Mouse (Mus musculus) brain, adult 2 months (tissue): ENCODE results near the gene Arhgap23.

ENCODE experiments used
- DNase-seq: peaks from one replicate; pipeline ENCODE4 v3.0.0; 2011; ENCODE audit warnings: low read depth, low spot score

The Arhgap23 gene

DNA sequence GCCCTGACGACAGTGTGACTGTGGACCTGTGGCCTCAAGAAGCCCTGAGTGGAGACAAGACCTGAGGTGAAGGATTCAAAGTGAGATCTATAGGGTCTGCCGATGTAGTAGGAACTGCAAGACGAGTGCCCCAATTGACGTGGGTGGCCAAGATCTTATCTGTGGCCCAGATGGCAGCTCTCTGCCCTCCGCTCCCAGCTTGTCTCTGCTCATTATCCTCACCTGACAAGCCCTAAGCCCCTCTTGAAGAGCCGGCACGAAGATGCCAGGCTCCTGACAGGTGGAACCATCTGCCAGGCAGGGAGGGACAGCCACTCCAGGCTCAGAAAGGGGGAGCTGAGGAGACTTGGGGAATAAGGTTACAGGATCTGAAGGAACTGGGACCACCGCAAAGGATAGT is 117.0 kb downstream of the Arhgap23 start:
- DNase-seq = peak; percentile 83

DNA sequence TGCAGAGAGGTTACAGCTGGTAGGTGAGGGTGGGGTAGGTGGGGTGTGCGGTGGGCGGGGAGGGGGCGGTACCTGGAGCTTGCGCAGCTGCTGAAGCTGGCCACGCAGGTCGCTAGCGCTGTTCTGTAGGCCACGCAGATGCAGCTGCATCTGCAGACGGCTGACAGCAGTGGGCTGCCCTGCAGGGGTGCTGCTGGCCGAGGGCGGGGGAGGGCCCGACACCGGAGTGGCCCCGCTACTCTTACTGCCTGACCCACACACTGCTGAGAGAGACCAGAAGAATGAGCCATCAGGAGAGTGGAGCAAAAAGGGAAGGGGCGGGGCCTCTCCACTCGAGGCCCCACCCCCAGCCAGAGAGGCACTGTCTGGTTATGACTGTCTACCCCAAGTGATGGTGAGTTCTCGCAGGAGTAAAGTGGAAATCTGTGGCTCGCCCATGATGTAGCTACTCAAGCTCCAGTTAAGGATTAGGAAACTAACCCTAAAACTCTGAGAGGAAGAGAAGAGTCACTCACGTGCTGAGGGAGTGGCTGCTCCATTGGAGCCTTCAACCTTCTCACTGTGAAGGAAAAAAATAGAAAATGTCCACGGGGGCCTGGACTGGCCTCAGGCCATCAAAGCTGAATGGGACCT is 117.7 kb downstream of the Arhgap23 start:
- DNase-seq = peak; percentile 81

DNA sequence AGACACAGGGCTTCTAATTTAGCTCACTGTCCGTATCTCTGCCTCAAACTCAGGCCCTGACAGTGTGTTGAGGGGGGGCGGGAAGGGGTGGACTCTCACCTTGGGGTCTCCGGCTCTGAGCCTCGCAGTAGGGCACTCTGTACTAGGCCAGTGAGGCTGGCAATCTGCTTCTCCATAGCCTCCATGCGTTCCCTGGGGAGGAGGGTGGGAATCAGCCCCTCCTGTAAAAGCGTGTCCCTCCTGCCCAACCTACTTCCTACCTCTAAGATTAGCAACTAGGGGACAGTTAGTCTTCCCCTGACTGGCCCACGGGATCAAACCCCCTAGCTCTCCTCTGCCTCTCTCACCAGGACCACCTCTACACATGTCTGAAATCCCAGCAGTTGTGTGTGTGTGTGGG is 118.3 kb downstream of the Arhgap23 start:
- DNase-seq = no peak

DNA sequence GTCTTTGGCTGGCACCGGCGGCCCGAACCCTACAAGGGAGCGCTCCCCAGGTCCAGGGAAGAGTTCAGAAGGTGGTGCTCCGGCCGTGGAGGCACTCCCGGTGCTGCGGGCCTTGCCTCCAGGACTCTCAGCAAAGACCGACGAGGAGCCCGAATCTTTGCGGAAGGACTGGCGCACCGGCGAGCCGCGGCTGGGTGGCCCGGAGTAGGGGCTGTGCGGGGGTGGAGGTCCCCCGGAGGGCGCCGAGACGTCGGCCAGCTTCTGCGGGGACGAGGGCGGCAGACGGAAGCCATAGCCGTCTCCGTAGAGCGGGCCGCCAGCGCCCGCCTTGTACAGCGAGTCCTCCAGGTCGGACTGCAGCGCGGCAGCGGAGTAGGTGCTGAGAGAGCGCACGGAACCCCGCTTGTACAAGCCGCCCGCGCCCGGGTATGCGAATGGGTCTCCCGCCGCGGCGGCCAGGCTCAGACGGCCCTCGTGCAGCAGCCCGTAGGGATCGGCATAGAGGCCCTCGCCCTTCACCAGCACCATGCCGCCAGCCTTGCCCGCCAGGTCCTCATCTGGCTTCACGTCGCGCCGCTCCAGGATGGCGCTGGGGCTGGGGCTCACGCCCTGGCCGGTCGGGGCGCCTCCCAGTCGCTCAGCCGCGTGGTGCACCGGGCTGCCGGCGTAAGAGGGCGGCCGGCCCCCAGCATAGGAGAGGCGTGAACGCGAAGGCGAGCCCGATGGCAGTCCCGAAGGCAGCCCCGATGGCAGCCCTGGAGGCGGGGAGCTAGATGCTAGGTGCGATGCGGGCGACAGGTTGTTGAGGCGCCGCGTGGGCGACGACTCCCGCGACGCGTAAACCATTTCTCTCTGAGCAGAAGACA is 119.3 kb downstream of the Arhgap23 start:
- DNase-seq = no peak

DNA sequence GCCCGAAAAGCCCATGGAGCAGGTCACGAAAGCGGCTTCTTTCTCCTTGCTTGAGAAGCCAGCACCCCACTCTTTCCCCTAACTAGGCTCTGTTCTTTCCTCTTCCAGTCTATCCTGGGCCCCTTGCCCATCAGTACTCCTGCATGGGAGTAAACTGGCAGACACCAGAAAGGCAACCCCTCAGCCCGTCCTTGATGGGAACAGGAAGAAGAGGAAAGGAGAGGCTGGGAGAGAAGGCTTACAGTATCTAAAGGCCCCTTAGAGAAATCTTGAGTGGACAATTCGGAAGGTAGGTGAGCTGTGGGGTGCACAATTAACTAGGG is 119.9 kb downstream of the Arhgap23 start:
- peak; percentile 78 for DNase-seq

DNA sequence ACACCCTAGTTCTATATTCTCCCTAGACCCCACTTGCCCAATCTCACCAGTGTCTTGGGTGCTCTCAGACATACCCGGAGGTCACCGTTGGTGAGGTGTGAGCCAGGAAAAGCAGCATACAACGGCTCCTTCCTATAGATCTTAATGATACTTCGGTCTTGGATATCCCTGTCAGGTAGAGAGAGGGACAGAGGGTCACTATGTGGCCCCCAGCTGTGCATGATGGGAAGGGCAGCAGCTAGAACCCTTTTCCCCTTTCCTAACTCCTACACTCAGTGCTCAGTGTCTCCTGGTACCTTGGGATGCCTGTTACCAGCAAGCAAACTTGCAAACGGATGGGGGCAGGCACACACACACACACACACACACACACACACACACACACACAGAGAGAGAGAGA is 120.3 kb downstream of the Arhgap23 start:
- no peak for DNase-seq

DNA sequence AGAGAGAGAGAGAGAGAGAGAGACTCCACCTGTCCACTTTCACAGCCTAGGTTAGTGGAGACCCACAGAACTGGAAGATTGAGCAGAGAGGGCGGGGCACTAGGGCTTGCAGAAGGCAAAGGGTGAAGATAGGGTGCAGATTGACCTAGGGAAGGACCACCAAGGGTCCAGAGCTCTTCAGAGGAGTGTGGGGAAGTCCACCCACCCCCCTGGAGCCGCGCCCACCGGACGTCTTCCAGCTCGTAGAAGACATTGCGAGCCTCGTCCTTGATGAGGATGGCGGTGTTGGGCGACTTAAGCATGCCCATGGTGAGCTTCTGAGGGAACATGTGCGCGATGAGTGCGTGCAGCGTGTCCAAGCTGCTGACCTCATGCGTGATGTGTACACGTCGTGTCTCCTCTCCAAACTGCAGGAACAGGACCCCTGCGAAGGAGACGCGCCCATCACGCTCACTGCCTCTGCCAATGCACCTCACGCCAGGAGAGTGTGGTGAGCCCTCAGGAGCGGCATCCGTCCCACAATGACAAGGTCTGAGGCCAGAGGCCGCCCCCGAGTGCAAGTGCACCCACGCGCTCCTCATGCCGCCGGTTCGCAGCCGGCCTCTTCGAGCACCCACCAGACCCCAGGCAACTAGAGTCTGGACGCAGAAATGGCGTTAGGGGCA is 120.9 kb downstream of the Arhgap23 start:
- peak; percentile 57 for DNase-seq

DNA sequence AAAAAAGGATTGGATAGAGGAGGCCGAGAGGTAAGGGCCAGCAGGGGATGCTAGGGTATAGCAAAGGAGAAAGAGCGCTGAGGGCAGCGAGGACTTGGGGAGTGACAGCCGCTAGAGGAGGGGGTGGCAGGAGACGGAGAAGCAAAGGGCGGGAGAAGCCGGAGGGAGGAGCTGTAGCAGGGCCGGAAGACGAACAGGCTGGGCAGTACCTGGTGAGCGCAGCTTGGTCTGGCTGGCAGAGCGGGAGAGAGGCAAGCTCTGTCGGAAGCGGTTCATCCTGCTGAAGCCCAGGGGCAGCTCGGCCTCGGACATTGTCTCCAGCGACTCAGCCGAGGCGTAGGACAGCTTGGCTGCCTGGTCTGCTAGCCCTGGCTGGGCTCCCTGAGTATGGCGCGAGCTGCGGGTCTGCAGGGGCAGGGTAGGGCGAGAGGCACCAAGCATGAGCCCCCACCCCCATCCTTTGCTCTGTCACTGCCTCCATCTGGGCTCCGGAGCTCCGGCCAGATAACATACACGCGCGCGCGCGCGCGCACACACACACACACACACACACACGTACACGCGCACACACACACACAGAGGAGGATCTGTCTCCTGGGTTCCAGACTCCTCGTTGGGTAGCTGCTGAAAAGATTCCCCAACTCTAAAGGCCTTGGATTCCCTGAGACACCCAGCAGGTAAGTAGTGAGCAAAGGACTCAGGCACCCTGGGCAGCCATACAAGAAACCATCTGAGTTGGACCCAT is 121.7 kb downstream of the Arhgap23 start:
- peak; percentile 97 for DNase-seq

DNA sequence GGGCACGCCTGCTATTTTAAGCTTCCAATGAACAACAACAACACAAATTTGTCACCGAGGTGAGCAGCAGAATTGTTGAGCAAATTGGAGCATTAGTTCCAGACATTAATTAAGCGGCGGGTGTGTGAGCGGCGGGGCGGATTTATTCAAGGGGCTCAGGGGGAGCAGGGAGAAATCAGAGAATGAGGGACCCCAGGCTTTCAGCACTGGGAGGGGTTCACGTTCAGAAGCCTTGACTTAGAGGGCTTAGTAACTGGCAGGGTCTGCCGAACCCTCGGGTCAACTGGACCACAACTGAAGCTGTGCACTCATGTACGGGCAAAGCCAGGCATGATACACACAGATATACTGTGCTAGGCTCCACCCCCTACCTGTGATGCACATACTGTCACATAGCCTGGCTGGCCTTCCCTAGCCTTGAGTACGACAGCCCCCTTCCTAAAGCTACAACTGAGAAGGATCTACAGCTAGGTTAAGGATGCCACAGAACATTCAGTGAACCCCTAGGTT is 122.3 kb downstream of the Arhgap23 start:
- DNase-seq = peak; percentile 53

DNA sequence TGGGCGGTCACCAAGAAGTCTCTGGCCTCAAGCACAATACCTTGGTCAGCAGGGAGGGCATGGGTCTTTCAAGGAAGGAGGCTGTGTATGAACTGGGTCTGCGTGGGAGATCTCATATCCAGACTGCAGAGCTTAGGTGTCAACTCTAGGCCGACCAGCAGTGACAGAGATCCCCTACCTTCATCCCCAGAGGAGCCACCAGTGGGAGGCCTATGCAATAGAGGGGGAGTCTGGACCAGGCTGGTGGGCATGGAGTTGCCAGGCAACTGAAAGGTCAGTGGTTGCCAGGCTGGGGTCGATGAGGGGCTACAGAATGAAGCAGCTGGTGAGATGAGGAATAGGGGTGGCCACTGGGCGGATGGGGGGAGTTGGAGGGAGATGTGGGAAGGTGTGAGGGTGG is 124.3 kb downstream of the Arhgap23 start:
- DNase-seq = no peak

DNA sequence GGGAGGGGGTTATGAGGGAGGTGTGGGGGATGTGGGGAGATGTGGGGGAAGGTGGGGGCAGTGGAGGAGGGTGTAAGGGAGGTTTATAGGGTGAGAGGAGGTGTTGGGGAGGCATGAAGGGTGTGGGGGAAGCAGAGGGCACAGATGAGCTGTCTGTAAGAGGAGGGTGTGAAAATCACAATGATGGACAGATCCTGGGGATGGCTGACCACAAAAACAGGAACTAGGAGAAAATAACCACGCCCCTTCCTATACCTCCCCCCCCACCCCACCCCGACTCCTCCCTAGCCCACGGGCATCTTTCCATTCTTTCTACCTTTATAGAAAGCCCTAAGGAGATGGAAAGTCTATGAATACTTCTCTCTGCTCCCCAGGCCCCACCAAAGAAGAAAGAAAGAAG is 124.8 kb downstream of the Arhgap23 start:
- no peak for DNase-seq

DNA sequence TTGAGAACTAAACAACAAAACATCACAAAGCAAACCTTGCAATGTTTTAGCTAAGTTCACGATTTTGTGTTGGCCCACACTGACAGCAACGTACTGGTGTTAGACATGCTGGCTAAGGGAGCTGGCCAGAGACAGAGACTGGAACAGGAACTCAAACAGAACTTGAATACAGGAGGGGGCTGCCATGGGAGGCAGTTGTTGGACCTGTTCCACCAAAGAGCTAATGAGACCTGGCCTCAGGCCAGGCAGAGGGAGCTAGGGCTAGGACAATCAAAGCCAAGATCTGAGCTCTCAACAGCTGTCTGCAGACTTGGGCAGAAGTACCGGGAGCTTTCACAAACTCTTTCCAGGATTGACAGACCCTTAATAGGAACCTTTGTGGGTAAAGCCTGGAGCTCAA is 125.3 kb downstream of the Arhgap23 start:
- peak; percentile 63 for DNase-seq

DNA sequence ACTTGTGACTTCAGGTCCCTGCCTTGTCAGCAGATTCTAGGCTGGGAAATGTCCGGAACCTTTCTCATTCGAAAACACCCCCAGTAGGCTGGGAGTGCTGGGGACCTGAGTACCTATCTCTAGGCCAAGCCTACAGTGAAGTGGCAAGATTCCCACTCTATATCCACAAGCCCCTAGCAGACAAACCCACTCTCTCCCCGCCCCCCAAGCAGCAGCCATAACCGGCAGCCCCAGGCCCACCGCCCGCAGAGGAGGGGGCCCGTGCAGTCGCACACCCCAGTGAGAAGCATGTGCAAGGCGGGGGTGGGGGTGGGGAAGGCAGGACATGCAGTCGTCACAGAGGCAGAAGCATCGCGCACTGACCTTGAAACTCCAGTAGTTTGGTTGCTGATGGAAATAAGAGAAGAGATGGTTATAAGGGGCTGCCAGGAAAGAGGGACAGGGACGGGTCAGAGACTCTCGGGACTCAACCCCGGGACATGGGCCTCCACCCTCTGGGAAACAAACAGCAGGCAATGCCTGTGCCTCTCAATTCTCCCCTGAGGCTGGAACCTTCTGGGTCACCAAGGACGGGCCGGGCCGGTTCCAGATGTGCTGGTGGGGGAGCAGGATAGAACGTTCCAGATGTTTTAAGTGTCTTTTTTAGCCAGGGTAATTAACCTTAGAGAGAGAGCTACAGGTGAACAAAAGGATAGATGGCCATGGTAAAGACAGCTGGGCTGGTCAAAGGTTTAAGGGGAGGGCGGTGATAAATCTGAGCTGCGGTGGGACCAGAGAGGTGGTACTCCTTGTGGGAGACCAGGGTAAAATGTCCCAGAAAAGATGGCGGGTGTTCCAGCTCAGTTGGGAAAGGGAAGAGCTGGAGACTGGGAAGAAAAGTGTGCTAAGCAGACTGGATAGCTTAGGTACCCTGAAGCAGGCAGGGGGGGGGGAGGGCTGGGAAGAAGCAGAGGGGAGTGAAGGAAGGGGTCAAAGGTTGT is 127.1 kb downstream of the Arhgap23 start:
- no peak for DNase-seq

DNA sequence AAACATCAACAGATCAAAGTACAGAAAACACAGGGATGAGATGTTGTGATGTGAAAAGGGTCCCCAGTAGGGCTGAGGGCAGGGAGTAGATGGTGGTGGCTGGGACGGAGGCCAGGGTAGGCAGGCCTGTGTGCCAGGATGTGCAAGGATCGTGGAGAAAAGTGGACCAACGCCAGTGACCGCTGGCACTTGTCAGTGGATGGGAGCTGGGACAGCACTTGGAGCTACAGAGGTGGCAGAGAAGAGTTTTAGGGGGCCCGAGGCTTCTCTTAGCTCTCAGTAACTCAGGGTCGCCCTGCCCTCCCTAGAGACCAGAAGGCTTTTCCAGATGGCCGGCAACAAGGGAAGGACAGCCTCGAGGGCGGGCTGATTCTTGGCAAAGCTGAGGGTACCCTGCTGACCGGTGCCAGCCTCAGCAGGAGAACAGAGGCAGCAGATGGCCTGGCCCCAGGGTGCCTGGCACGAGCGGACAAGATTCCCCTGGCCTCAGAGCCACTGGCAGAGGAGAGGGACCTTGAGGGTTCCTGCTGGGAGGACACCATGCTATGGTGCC is 127.9 kb downstream of the Arhgap23 start:
- DNase-seq = peak; percentile 97

DNA sequence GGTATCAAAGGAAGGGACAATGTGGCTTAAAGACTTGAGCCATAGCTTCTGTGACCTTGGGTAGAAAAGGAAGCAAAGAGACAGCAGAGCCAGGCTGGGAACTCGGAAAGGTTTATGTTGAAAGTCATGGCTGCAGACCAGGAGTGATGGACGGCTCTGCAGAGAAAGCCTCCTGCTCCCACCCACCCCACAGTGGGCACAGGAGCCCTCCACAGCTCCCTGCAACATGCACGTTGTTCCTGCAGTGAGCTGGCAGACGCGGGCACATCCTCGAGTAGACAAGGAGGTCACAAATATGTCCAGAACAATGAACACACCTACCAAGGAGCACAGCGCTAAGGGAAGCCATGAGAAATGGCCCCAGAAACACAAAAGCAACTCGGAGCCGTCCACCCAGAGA is 128.6 kb downstream of the Arhgap23 start:
- no peak for DNase-seq

DNA sequence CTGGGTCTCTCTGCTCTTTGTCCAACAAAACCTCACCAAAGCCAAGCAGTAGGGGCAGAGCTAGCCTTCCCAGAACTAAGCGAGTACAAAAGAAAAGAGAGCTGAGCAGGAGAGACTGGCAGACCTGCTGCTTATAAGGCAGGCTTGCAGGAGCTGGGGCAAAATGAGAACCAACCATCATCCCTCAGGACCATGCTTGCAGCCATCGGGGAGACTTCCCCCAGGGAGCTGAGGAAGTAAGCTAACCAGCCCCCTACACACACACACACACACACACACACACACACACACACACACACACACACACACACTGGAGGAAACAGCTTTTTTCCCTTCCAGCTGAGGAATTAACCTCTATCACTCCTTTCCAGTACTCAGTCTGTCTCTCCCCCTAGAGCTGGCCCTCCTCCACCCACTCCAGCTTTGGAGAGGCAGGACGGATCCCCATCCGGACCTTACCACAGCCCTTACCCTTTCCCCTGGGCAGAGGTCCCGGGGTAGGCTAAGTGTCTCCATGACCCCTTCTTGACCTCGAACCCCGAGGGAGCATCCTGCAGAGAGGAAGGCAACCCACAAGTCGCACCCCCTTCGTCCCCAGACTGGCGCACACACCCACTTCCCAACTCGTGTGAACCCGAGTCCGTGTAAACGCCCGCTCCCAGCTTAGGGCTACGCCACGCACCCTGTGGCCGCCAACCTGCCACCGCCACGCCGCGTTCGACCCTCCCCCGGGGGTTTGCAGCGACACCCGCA is 130.7 kb downstream of the Arhgap23 start:
- DNase-seq = peak; percentile 50

DNA sequence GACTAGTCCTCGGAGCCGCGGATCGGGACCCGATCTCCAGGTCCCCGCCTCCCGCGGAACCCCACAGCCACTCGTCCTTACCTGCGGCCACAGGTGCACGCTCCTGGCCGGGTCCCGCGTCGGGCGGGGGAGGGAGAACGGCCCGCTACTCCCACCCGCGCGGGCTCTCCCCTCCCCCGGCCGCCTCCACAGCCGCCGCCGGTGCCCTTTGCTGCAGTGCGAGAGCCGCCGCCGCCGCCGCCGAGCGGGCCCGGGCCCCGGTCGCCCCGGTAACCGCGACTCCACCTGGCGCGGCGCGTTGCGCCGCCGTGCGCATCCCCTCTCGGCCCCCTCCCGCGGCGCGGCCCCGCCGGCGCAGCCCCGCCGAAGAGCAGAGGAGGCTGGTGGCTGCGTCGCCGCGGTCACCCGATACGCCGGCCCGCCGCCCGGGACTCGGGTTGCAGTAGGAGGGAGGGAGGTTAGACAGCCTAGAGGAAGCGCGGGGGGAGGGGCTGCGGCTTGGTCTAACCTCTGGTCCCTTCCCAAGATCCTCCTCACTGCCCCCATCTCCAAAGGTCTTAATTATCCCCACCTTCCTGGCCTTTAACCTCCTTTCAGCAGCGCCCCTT is 131.6 kb downstream of the Arhgap23 start:
- DNase-seq = peak; percentile 79

DNA sequence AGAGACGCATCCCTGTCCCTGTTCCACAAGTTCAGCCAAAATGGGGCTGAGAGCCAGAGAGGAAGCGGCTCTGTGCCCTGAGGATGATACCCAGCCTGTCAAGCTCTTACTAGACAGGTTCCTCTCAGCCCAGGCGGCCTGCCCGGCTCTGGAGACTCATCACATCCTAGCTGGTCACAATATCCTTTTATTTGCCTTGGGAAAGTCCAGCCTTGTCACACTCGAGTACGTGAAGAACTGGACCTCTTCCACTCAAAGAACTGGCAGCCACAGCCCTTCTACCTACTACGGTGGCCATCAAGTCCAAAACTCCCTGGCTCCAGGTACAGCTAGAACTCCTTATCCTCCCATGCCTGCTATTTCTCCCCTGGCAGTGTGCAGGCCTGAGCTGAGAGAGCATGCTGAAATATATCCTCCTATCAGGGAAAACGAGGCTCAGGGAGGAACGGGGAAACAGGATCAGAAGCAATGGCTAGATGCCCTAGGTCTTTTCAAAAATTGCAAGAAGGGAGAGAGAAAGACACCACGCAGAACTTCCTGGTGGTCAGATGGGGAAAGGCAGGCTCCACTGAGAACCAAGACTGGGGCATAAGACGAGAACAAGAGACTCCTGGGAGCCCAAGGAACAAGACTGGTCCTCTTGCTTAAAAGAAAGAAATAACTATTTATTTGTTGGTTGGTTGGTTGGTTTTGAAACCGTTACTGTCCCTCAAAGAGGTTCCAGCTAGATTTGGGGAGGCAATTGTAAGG is 132.8 kb downstream of the Arhgap23 start:
- peak; percentile 83 for DNase-seq
